Mouse (Mus musculus) forebrain, embryonic 16.5 days (tissue): ENCODE measurements around the gene Yjefn3. TPM values are rescaled to one million over a fixed set of nuclear protein-coding genes. Genes with fewer than 3 reads are reported as not detected.
A peak's percentile ranks its signal among the peaks of the same experiment; 100 is the strongest.

ENCODE experiments used
- ATAC-seq: fragments of 200-750 bp; cut with Nextera tagmentation; 2 replicates; pipeline ENCODE4 v1.8.0; 2017; ENCODE audit warnings: mild to moderate bottlenecking, moderate library complexity
- H3K27ac ChIP-seq: fragments of 300-500 bp; sonication (generic); 2 replicates; pipeline ENCODE4 v1.5.1; 2014; ENCODE audit warnings: low read length, control low read depth
- H3K27me3 ChIP-seq: fragments of 300-500 bp; sonication (generic); replicated peaks from 2 replicates; pipeline ENCODE4 v1.6.1; 2014; ENCODE audit warnings: low read length; ENCODE audit not compliant: control insufficient read depth, insufficient read depth
- H3K36me3 ChIP-seq: fragments of 300-500 bp; sonication (generic); 2 replicates; pipeline ENCODE4 v1.6.1; 2014; ENCODE audit not compliant: control insufficient read depth, insufficient read depth
- H3K4me1 ChIP-seq: fragments of 300-500 bp; sonication (generic); replicated peaks from 2 replicates; pipeline ENCODE4 v1.6.1; 2014; ENCODE audit warnings: low read length; ENCODE audit not compliant: control insufficient read depth, insufficient read depth
- H3K4me2 ChIP-seq: fragments of 300-500 bp; sonication (generic); 2 replicates; pipeline ENCODE4 v1.6.1; 2014; ENCODE audit warnings: mild to moderate bottlenecking, low read length, control low read depth
- H3K4me3 ChIP-seq: fragments of 300-500 bp; sonication (generic); replicated peaks from 2 replicates; pipeline ENCODE4 v1.5.1; 2014; ENCODE audit warnings: mild to moderate bottlenecking, low read length, control low read depth
- H3K9ac ChIP-seq: fragments of 300-500 bp; sonication (generic); replicated peaks from 2 replicates; pipeline ENCODE4 v1.6.1; 2014; ENCODE audit warnings: low read depth, low read length, control low read depth
- H3K9me3 ChIP-seq: fragments of 300-500 bp; sonication (generic); 2 replicates; pipeline ENCODE4 v1.6.1; 2016; ENCODE audit warnings: low read length; ENCODE audit not compliant: control insufficient read depth
- WGBS: fragments of 180-500 bp; shearing (Covaris S2); extraction: QIAGEN DNeasy Blood & Tissue Kit; methylation state at CpG from one replicate; pipeline ENCODE4 v1.1.7; 2014; 5-methylcytosine and 5-hydroxymethylcytosine counted together
- polyA plus RNA-seq: library from polyadenylated mRNA; unstranded; fragments of >200 nt; fragmentation: Nextera tagmentation; extraction: Ambion mirVana; gene quantifications from 2 replicates; pipeline ENCODE4 v1.2.1, GENCODE M21; 2015

Gene Yjefn3
- polyA plus RNA-seq, 1 experiment from 2014 or later, result 10.1 TPM

GRCm38 (mm10) chr8:69887289-69888243, 14.9 kb downstream of the Yjefn3 start, which contains the start of gene Cilp2:
Gene Cilp2 (minus strand): TSS chr8:69887687.
- no peaks in the 10 kb centered on the region for H3K36me3 ChIP-seq
- H3K4me3 ChIP-seq, result peak within 1 kb of the TSS; percentile 25
- ATAC-seq, result no peak
- H3K27ac ChIP-seq, result no peak within 1 kb of the TSS
- H3K9ac ChIP-seq, result no peak within 1 kb of the TSS; the same call in 1 of the 2 replicates
- peak within 1 kb of the TSS; percentile 47 for H3K4me2 ChIP-seq
- peaks cover 42% of the 10 kb centered on the region for H3K4me1 ChIP-seq
- H3K9me3 ChIP-seq, result no peaks in the 10 kb centered on the region
- H3K27me3 ChIP-seq, result peaks cover 72% of the 10 kb centered on the region
- under 1% methylated on average over 59 of the region's 60 CpGs for WGBS

GRCm38 (mm10) chr8:69884141-69884540, 18.4 kb downstream of the Yjefn3 start:
- Histone ChIP-seq H3K27me3 (peaks cover 93% of the 10 kb centered on the region), H3K4me3 (no peak overlapping the region), H3K4me1 (peaks cover 40% of the 10 kb centered on the region), H3K9ac (no peak overlapping the region), H3K36me3 (no peaks in the 10 kb centered on the region), H3K4me2 (no peak overlapping the region), H3K27ac (no peak overlapping the region), H3K9me3 (no peaks in the 10 kb centered on the region)
- 55% methylated on average over 13 of the region's 13 CpGs for whole genome bisulfite sequencing
- no peak for ATAC-seq

GRCm38 (mm10) chr8:69882833-69883600, 19.5 kb downstream of the Yjefn3 start:
- Histone ChIP-seq H3K9me3 (no peaks in the 10 kb centered on the region), H3K4me2 (peak overlapping the region; percentile 57), H3K27ac (no peak overlapping the region), H3K36me3 (no peaks in the 10 kb centered on the region), H3K27me3 (peaks cover 86% of the 10 kb centered on the region), H3K4me3 (peak overlapping the region; percentile 44), H3K9ac (no peak overlapping the region), H3K4me1 (peaks cover 30% of the 10 kb centered on the region)
- ATAC-seq, result no peak
- 9% methylated on average over 51 of the region's 52 CpGs for WGBS

- Histone ChIP-seq H3K9ac (peak overlapping the region; percentile 55), H3K4me1 (peaks cover 22% of the 10 kb centered on the region), H3K27me3 (peaks cover 80% of the 10 kb centered on the region), H3K27ac (no peak overlapping the region), H3K4me2 (peak overlapping the region; percentile 57), H3K4me3 (peak overlapping the region; percentile 44), H3K9me3 (no peaks in the 10 kb centered on the region), H3K36me3 (no peaks in the 10 kb centered on the region)
- peak; percentile 66 for ATAC-seq
- WGBS, result 4% methylated on average over 102 of the region's 103 CpGs
Observed at GRCm38 (mm10) chr8:69882021-69882756, 20.3 kb downstream of the Yjefn3 start.

- peak overlapping the region; percentile 44 for H3K4me3 ChIP-seq
- H3K27ac ChIP-seq, result no peak overlapping the region
- no peaks in the 10 kb centered on the region for H3K9me3 ChIP-seq
- WGBS, result 18% methylated on average over 79 of the region's 79 CpGs
- H3K4me1 ChIP-seq, result peaks cover 16% of the 10 kb centered on the region
- no peaks in the 10 kb centered on the region for H3K36me3 ChIP-seq
- H3K27me3 ChIP-seq, result peaks cover 73% of the 10 kb centered on the region
- H3K4me2 ChIP-seq, result peak overlapping the region; percentile 57
- peak overlapping the region; percentile 55 for H3K9ac ChIP-seq
- ATAC-seq, result peak; percentile 9
Observed at GRCm38 (mm10) chr8:69881261-69881865, 21.1 kb downstream of the Yjefn3 start.

GRCm38 (mm10) chr8:69880841-69881240, 21.7 kb downstream of the Yjefn3 start:
- Histone ChIP-seq H3K4me1 (peaks cover 16% of the 10 kb centered on the region), H3K9ac (0 out of 2 replicates have a peak overlapping the region, but pooled peaks have one; percentile 13), H3K4me3 (peak overlapping the region; percentile 44), H3K27ac (no peak overlapping the region), H3K27me3 (peaks cover 68% of the 10 kb centered on the region), H3K4me2 (peak overlapping the region; percentile 57), H3K9me3 (no peaks in the 10 kb centered on the region), H3K36me3 (no peaks in the 10 kb centered on the region)
- WGBS, result 9% methylated on average over 37 of the region's 37 CpGs
- no peak for ATAC-seq

- H3K4me2 ChIP-seq, result no peak overlapping the region
- H3K27me3 ChIP-seq, result peaks cover 56% of the 10 kb centered on the region
- peaks cover 13% of the 10 kb centered on the region for H3K4me1 ChIP-seq
- H3K9me3 ChIP-seq, result no peaks in the 10 kb centered on the region
- H3K9ac ChIP-seq, result no peak overlapping the region
- H3K36me3 ChIP-seq, result no peaks in the 10 kb centered on the region
- H3K27ac ChIP-seq, result no peak overlapping the region
- ATAC-seq, result no peak
- 63% methylated on average over 8 of the region's 8 CpGs for WGBS
- no peak overlapping the region for H3K4me3 ChIP-seq
Observed at GRCm38 (mm10) chr8:69879678-69880077, 22.8 kb downstream of the Yjefn3 start.

- Histone ChIP-seq H3K36me3 (no peaks in the 10 kb centered on the region), H3K9ac (no peak overlapping the region), H3K9me3 (no peaks in the 10 kb centered on the region), H3K27ac (no peak overlapping the region), H3K4me2 (no peak overlapping the region), H3K27me3 (peaks cover 39% of the 10 kb centered on the region), H3K4me1 (peaks cover 13% of the 10 kb centered on the region), H3K4me3 (no peak overlapping the region)
- 54% methylated on average over 3 of the region's 3 CpGs for WGBS
- no peak for ATAC-seq
Observed at GRCm38 (mm10) chr8:69877992-69878391, 24.5 kb downstream of the Yjefn3 start.
